Mouse (Mus musculus): ENCODE results near the gene Hist4h4.
"Not testable (repeated sequence)": the region's sequence is repeated elsewhere in the genome, so short reads cannot be mapped to it uniquely, and the experiment has no call there.

The Hist4h4 gene

DNA sequence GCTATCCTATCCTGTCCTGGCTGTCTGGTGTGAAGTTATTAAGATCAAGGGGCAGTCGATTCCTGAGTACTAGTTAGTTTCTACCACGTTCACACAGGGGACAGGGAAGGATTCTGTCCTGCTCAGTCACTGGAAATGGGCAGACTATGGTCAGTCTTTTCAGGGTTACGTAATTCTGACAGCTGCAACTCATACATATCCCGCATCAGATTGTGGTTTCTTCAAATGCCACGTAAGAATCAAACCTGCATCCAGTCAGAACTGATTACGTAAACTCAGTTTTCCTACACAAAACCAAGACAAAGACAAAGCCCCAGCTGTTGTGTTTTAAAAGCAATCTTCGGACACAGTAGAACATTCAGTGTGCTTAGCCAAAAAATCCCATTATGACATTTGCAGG, 11.2 kb upstream of the Hist4h4 start:
- DNase-seq (ENCODE audit: low spot score in 2 of 2) = no peak

GRCm38 (mm10) chr6:136813117-136813516, 8.9 kb upstream of the Hist4h4 start:
- no peak for DNase-seq (ENCODE audit: low spot score in 2 of 2)

- no peak for DNase-seq (ENCODE audit: low spot score in 2 of 2)
Observed at GRCm38 (mm10) chr6:136811196-136811595, 7.0 kb upstream of the Hist4h4 start.

GRCm38 (mm10) chr6:136809673-136810072, 5.5 kb upstream of the Hist4h4 start:
- DNase-seq (ENCODE audit: low spot score in 2 of 2) = no peak

DNA sequence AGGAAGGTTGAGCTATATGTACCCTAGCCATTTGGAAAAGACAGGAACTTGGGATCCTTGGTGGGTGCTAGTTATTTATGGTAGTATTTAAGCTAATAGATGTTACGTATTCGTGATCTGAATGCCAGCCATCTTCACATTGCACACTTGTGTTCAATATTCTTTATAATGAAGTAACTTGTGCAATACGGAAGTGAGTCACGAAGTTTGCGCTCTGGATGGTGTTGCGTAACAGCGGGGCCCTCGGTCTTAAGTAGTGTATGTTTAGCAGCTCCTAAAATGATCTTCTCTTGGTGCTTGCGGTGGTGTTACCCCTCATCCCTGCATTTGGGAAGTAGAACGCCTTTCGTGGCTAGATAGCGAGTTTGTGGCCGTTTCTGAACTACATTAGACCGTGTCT, 4.9 kb upstream of the Hist4h4 start:
- peak; percentile 53 to 64 for DNase-seq (ENCODE audit: low spot score in 2 of 2)

- peak in 1 of 2 experiments; percentile 50 for DNase-seq (ENCODE audit: low spot score in 2 of 2)
Observed at GRCm38 (mm10) chr6:136808631-136809046, 4.4 kb upstream of the Hist4h4 start.

GRCm38 (mm10) chr6:136808014-136808417, 3.8 kb upstream of the Hist4h4 start, which contains the start of gene H2afj:
TSS of gene H2afj (plus strand) at chr6:136808244.
- DNase-seq (ENCODE audit: low spot score in 2 of 2) = peak; percentile 96 to 97

GRCm38 (mm10) chr6:136807395-136808013, 3.3 kb upstream of the Hist4h4 start:
- DNase-seq (ENCODE audit: low spot score in 2 of 2) = no peak

- no peak for DNase-seq (ENCODE audit: low spot score in 2 of 2)
Observed at GRCm38 (mm10) chr6:136806819-136807218, 2.6 kb upstream of the Hist4h4 start.

DNA sequence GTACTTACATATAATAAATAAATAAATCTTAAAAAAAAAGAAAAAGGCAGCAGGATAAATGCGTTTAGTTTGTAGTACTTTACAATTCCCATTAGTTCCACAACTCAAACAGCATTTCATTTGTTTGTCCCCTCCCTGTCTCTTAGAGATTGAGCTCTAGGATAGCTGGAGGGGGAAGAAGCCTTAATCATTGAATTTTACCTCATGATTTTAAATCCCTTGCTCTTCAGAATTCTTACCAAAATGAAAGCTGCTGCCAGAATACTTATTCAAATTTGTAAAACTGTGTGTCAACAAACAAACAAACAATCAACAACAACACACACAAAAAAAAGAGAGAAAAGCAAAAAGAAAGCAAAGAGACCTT, 1.2 kb upstream of the Hist4h4 start:
- no peak for DNase-seq (ENCODE audit: low spot score in 2 of 2)

- peak in 1 of 2 experiments; percentile 6 for DNase-seq (ENCODE audit: low spot score in 2 of 2)
Observed at GRCm38 (mm10) chr6:136804705-136805408, 642 bp upstream of the Hist4h4 start.

DNA sequence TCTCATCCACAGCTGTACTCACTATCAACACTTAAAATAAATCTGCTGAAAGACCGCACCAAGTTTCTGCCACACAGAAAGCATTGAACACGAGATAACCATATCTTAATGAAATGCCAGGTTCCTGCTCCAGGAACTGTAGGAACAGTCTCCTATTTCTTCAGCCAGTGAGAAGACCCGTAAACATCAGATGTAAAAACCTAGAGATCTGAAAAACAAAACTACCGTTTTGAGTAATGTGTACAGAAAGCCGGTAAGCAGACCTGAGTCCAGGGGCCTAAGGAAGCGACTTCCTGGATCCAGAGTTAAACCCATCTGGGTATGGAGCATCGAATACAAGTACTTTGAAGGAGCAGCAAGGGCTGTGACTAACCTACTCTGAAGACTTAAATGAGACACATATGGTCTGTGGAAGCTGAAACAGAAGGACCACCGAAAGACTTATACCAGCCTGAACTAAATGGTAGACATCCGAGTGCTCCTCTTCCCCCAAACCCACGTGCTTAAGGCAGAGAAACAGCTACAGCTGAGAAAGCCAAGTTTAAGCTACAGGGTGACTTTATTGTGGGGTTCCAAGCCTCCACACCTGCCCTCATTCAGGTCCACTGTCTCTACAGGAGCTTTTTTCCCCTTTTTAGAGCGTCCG, 999 bp downstream of the Hist4h4 start:
- no peak for DNase-seq (ENCODE audit: low spot score in 2 of 2)

GRCm38 (mm10) chr6:136801274-136801673, 2.9 kb downstream of the Hist4h4 start:
- no peak for DNase-seq (ENCODE audit: low spot score in 2 of 2)

DNA sequence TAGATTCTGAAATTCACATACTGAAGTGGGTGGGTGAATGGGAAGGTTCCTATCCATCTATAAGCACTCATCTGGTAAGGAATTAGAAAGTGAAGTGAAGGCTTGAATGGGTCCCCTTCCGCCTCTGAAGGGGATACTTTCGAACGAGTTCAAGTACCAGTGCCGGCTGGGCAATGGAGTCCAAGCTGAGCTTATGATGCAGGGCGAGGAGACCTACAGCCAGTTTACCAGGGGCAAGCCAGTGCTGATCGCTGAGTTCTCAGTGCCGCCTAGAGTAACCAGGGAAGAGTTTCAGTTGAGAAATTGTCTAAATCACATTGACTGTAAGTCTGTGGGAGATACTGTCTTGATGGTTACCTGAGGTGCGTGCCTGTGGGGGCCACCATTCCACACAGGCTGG, 3.5 kb downstream of the Hist4h4 start:
- no peak for DNase-seq (ENCODE audit: low spot score in 2 of 2)

GRCm38 (mm10) chr6:136797874-136798693, 6.1 kb downstream of the Hist4h4 start:
- not testable (repeated sequence) for DNase-seq (ENCODE audit: low spot score in 2 of 2)

DNA sequence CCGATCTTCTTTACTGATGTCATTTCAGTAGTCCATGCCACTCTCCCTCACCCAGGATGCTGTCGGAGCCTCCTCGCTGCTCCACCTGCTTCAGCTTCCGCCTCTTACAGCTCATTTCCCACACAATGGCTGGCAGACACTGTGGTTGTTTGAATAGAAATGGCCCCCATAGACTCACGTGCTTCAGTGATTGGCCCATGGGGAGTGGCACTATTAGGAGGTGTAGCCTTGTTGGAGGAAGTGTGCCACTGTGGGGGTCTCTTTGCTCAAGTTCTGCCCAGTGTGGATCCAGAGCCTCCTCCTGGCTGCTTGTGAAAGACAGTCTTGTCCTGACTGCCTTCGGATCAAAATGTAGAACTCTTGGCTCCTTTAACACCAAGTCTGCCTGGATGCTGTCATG, 8.4 kb downstream of the Hist4h4 start:
- DNase-seq (ENCODE audit: low spot score in 2 of 2) = no peak

GRCm38 (mm10) chr6:136795110-136795509, 9.1 kb downstream of the Hist4h4 start:
- no peak for DNase-seq (ENCODE audit: low spot score in 2 of 2)

DNA sequence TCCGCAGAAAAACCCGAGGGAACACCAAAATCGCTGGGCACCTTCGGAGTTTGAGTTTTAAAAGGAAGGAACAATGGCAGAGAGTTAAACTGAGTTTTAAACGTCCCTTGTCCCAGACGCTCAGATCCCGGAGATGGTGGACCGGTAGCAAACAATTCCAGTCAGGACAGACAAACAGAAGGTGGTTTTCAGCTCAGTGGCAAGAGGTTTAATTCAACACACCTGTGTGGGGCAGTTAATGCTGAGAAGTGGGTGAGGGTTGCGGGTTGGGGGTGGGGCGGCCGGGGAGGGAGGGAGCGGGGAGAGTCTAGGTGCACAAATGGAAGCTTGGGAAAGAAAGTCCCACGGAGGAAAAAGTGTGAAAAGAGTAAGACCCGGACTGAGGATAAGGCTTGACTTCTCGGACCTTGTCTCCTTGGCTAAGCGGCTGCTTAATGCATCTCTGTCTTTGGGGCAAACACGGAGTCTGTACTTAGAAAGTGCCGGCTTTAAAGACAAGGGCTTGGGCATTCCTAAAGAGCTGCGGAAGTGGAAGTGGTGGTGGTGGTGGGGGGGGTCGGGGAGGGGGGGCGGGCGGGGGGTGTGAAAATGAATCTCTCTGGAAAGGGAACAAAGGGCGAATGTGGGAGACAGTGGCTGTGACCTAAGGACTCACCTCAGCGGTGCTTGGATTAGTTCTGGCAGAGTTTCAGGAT, 10.2 kb downstream of the Hist4h4 start:
- DNase-seq (ENCODE audit: low spot score in 2 of 2) = no peak

DNA sequence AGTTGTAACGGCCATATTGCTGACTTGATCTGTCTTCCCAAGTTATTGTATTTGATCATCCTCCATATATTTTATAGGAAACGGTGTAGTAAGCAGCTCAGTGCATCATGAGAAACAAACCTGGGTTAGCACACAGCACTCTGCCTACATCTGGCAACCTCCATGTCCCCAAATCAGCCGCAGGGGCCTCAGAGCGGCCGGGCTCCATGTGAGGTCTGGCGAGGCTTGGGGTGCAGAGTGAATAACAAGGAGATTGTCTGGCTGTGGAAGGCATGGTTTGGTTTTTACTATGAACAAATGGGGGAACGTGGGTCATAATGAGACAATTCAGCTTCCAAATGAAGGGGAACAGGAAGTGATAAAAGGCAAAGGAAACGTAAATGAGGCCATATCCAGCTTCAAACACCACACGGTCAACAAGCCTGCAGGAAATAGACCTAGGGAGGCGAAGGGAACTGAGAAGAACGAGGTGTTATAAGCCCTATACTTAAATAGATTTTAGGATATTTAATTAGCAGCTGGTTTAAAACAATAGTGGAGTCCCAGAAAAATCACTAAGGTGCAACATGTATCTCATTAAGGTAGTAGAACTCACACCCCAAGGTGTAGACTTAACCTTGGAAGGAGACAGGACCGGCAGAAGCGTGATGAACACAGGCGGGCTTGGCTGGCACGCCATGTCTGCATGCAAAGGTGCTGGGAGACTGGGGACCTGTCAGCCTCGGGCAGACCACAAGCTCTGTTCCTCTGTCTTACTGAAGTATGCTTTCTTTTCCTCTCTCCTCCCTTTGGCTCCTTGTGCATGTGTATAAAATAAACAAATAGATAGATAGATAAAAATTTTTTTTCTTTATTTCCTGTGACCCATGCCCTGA, 11.1 kb downstream of the Hist4h4 start:
- no peak for DNase-seq (ENCODE audit: low spot score in 2 of 2)

- DNase-seq (ENCODE audit: low spot score in 2 of 2) = no peak
Observed at GRCm38 (mm10) chr6:136789391-136789971, 14.7 kb downstream of the Hist4h4 start.

All from natural killer cell, adult 2 months (primary cell).